Mouse (Mus musculus): Measurements from ENCODE around the gene Atad1.

- no peak for TF ChIP-seq EP300 (IDR thresholded peaks at IDR 0.05; ENCODE audit: insufficient read depth, low read depth, low read length)
- TF ChIP-seq CTCF (IDR thresholded peaks at IDR 0.05): no peak
These were observed 17.0 kb upstream of the Atad1 start for GRCm38 (mm10) chr19:32756636-32756899.
